Mouse (Mus musculus): ENCODE data around the gene Scap.

DNA sequence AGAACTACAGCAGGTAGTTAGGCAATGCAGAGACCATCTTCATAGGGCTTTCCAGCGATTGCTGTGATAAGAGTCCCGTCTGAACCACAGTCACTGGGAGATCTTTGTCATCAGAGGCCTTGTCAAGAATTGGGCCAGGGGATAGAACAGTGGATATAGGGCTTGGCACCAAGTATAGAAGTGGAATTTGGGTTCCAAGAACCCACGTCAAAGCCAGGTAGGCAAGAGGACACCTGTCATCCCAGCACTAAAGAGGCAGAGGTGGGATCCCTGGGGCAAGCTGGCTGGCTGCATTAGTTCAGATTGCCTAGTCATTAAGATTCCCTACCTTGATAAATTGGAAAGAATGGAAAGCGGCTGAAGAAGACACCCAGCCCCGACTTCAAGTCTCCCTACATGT is 26.7 kb upstream of the Scap start:
- TF ChIP-seq CTCF (IDR thresholded peaks at IDR 0.05; ENCODE audit: low read depth, low read length), result no peak
- no peak for TF ChIP-seq GATA2 (IDR thresholded peaks at IDR 0.05; ENCODE audit: borderline replicate concordance, low read depth, low read length)
- no peak for TF ChIP-seq GATA1 (IDR thresholded peaks at IDR 0.05; ENCODE audit: borderline replicate concordance, low read length)

Data from G1E (cell line).